ENCODE assay signal across 25 mouse cellular contexts in genomic region chr4:4765806-4766205, GRCm38 (mm10). TPM values are rescaled to one million over a fixed set of nuclear protein-coding genes. Genes with fewer than 3 reads are reported as not detected.
DNase-seq lines count a peak whose midpoint lies in the region; ATAC-seq and TF ChIP-seq lines count a peak whose summit lies in the region.
"Had no signal": no experiment of that assay in that cellular context is flagged by ENCODE, and none has a peak within 500 bp of the region (broad histone marks: within the 10 kb centered on the region; RNA-seq: fewer than 3 reads in every experiment).

No protein-coding gene starts in this region.

- TF ChIP-seq CTCF in kidney, postnatal 0 days (IDR thresholded peaks at IDR 0.05; ENCODE audit: low read depth), result no peak
- no peak for TF ChIP-seq CTCF in brain, embryonic 14.5 days (IDR thresholded peaks at IDR 0.05; ENCODE audit: borderline replicate concordance, extremely low read depth, insufficient read depth, insufficient read length)

- peaks cover 22% of the 10 kb centered on the region for H3K36me3 ChIP-seq in forebrain, embryonic 14.5 days (ENCODE audit: control insufficient read depth, insufficient read depth, low read length)
- H3K36me3 ChIP-seq in forebrain, embryonic 12.5 days (replicated peaks), result peaks cover 17% of the 10 kb centered on the region
- H3K36me3 ChIP-seq in kidney, postnatal 0 days (ENCODE audit: insufficient read depth, low read length), result peaks cover 15% of the 10 kb centered on the region

- H3K9ac ChIP-seq in forebrain, embryonic 14.5 days (ENCODE audit: low read length), result no peak overlapping the region
- no peak overlapping the region for H3K9ac ChIP-seq in forebrain, embryonic 12.5 days
- H3K9ac ChIP-seq in kidney, postnatal 0 days (ENCODE audit: low read depth, low read length), result no peak overlapping the region
- H3K9ac ChIP-seq: hindbrain, embryonic 15.5 days; liver, embryonic 14.5 days had no signal

- H3K4me1 ChIP-seq in forebrain, embryonic 14.5 days (ENCODE audit: control insufficient read depth, insufficient read depth, low read length), result no peaks in the 10 kb centered on the region
- H3K4me1 ChIP-seq in forebrain, embryonic 12.5 days, result no peaks in the 10 kb centered on the region
- no peaks in the 10 kb centered on the region for H3K4me1 ChIP-seq in kidney, postnatal 0 days (replicated peaks; ENCODE audit: insufficient read depth, low read length)
- H3K4me1 ChIP-seq: heart, embryonic 10.5 days; hindbrain, embryonic 10.5 days; hindbrain, embryonic 15.5 days; midbrain, embryonic 10.5 days had no signal

- no peak for ATAC-seq in forebrain, embryonic 14.5 days
- no peak for ATAC-seq in forebrain, embryonic 12.5 days (ENCODE audit: low FRiP score)
- ATAC-seq in kidney, postnatal 0 days (replicated peaks; ENCODE audit: low FRiP score, low read depth), result no peak
- ATAC-seq: inflammation-experienced regulatory T-cells, adult 6 months had no signal

- DNase-seq in forebrain, embryonic 14.5 days (ENCODE audit: low spot score), result peak; percentile 15
- peak; percentile 10 for DNase-seq in kidney, postnatal 0 days (ENCODE audit: low spot score)
- DNase-seq in kidney, adult 18-20 months, result no peak
- peak; percentile 4 for DNase-seq in left cerebral cortex, postnatal 4 days
- no peak for DNase-seq in left cerebral cortex, adult 11 months (ENCODE audit: low spot score)
- peak; percentile 17 for DNase-seq in brain, embryonic 14.5 days (ENCODE audit: low read depth)
- DNase-seq: B cell, adult 2 months; cerebellum, adult 11-12 months; gastrocnemius, postnatal 25 days; heart, adult 11 months; kidney, adult 9 months; liver; lung, adult 2 months; lung, postnatal 14 days; thymus, adult 2 months; thymus, postnatal 36 days had no signal

- intact Hi-C loops in left cerebral cortex, postnatal 4 days (cut with DNase I), result no loop called here

- no peak for TF ChIP-seq POLR2A in brain, embryonic 14.5 days (IDR thresholded peaks at IDR 0.05; ENCODE audit: borderline replicate concordance, extremely low read depth, insufficient read depth, insufficient read length, poor library complexity, severe bottlenecking)

- H3K9me3 ChIP-seq in forebrain, embryonic 14.5 days (replicated peaks; ENCODE audit: control insufficient read depth, low read length), result no peaks in the 10 kb centered on the region
- no peaks in the 10 kb centered on the region for H3K9me3 ChIP-seq in forebrain, embryonic 12.5 days
- no peaks in the 10 kb centered on the region for H3K9me3 ChIP-seq in kidney, postnatal 0 days (replicated peaks; ENCODE audit: low read length)
- H3K9me3 ChIP-seq: heart, embryonic 10.5 days; hindbrain, embryonic 10.5 days; hindbrain, embryonic 15.5 days; midbrain, embryonic 10.5 days had no signal

- H3K27ac ChIP-seq in forebrain, embryonic 14.5 days (ENCODE audit: low read depth, low read length), result no peak overlapping the region
- H3K27ac ChIP-seq in forebrain, embryonic 12.5 days, result no peak overlapping the region
- H3K27ac ChIP-seq in kidney, postnatal 0 days, result no peak overlapping the region
- H3K27ac ChIP-seq: heart, embryonic 10.5 days; hindbrain, embryonic 10.5 days; hindbrain, embryonic 15.5 days; layer of hippocampus, adult 2 months; liver, embryonic 14.5 days; midbrain, embryonic 10.5 days had no signal

- H3K4me2 ChIP-seq in forebrain, embryonic 14.5 days (ENCODE audit: low read length), result no peak overlapping the region
- H3K4me2 ChIP-seq in forebrain, embryonic 12.5 days, result no peak overlapping the region
- no peak overlapping the region for H3K4me2 ChIP-seq in kidney, postnatal 0 days (ENCODE audit: low read length)
- H3K4me2 ChIP-seq: hindbrain, embryonic 15.5 days had no signal

- no peaks in the 10 kb centered on the region for H3K27me3 ChIP-seq in forebrain, embryonic 14.5 days (replicated peaks; ENCODE audit: control insufficient read depth, insufficient read depth, low read length)
- H3K27me3 ChIP-seq in forebrain, embryonic 12.5 days, result no peaks in the 10 kb centered on the region
- H3K27me3 ChIP-seq in kidney, postnatal 0 days (ENCODE audit: insufficient read depth, low read length), result no peaks in the 10 kb centered on the region
- H3K27me3 ChIP-seq: hindbrain, embryonic 15.5 days had no signal

- WGBS in forebrain, embryonic 14.5 days, result 70% methylated on average over 5 of the region's 5 CpGs
- WGBS in forebrain, embryonic 12.5 days, result 85% methylated on average over 5 of the region's 5 CpGs
- WGBS in kidney, postnatal 0 days, result 72% methylated on average over 5 of the region's 5 CpGs

- H3K4me3 ChIP-seq in forebrain, embryonic 14.5 days (ENCODE audit: low read depth, low read length), result no peak overlapping the region
- H3K4me3 ChIP-seq in forebrain, embryonic 12.5 days (replicated peaks), result no peak overlapping the region
- no peak overlapping the region for H3K4me3 ChIP-seq in kidney, postnatal 0 days (replicated peaks; ENCODE audit: low read depth, low read length)
- H3K4me3 ChIP-seq: erythroblast, embryonic 14.5 days; heart, embryonic 10.5 days; hindbrain, embryonic 10.5 days; hindbrain, embryonic 15.5 days; layer of hippocampus, adult 2 months; midbrain, embryonic 10.5 days had no signal

RNA-seq across cellular contexts. Expression of gene Impad1, which starts 27.3 kb away (rescaled TPM):
- 52.9 and 53.1 TPM in 2 replicates for polyA plus RNA-seq in forebrain, embryonic 14.5 days (2014; fragmentation: Nextera tagmentation; extraction: Ambion mirVana)
- 52.6 and 54.0 TPM in 2 replicates for polyA plus RNA-seq in forebrain, embryonic 12.5 days (2016; fragmentation: Nextera tagmentation; extraction: Ambion mirVana)
- 39.2 and 42.0 TPM in 2 replicates for polyA plus RNA-seq in kidney, postnatal 0 days (2015; fragmentation: Nextera tagmentation; extraction: Ambion mirVana)
- total RNA-seq in left cerebral cortex, postnatal 4 days (2021), result 10 to 100 TPM; 90.9 to 94.6 TPM
- 30.4 and 41.2 TPM in 2 replicates for polyA plus RNA-seq in brain, embryonic 14.5 days (2012; rRNA removed)

Comparison
In these comparisons a context has a peak if more than half of its experiments do, and no peak if none do; other contexts are left out.
1. DNase-seq: peak in forebrain, embryonic 14.5 days (single experiment), kidney, postnatal 0 days (single experiment), left cerebral cortex, postnatal 4 days (single experiment) and brain, embryonic 14.5 days (single experiment); none in kidney, adult 18-20 months (single experiment) and left cerebral cortex, adult 11 months (single experiment).